Mouse (Mus musculus) spleen, adult 2 months (tissue): ENCODE measurements at regions not wholly inside any gene's neighbourhood (a gene's known extent, or its start where the extent isn't known, plus 50 kb on each side); places are given as distances from the start of the nearest gene placed in this dataset.

Experiments
- CTCF ChIP-seq: fragments of 200-500 bp; IDR thresholded peaks from 2 replicates; pipeline ENCODE4 v1.5.1; 2011; ENCODE audit warnings: mild to moderate bottlenecking, inconsistent platforms; ENCODE audit not compliant: insufficient read depth, insufficient read length, insufficient replicate concordance; ENCODE audit errors: extremely low read depth
- POLR2A ChIP-seq: fragments of 200-500 bp; IDR thresholded peaks from 2 replicates; pipeline ENCODE4 v1.6.1; 2011; ENCODE audit warnings: low read depth, low read length, inconsistent platforms

GRCm38 (mm10) chr3:7799486-7799885 lies 1179.2 kb upstream of the 1700008P02Rik start:
- no peak for TF ChIP-seq POLR2A
- TF ChIP-seq CTCF, result no peak
